Mouse (Mus musculus): ENCODE data around the gene Klk1b9.
"Not testable (repeated sequence)": the region's sequence is repeated elsewhere in the genome, so short reads cannot be mapped to it uniquely, and the experiment has no call there.

The Klk1b9 gene

DNA sequence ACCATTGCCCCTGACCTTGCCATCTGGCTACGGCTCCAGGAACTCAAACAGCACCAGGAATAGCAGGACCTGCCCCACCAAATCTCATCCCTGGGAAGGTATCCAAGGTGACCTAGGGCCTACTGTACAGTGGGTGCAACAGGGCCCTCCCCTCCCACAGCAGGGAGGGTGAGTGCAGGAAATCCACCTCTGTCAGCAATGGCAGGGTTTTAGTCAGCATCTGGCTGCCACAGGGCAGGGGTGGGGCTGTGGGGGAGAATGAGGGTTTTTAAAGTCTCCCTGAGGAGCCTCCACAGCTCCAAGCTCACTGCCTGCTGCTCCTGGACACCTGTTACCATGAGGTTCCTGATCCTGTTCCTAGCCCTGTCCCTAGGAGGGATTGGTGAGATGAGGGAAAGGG is at the start of gene Klk1b9:
TSS of gene Klk1b9 (plus strand) at position 301 of the 400 bp plus-strand sequence.
- DNase-seq (ENCODE audit: low spot score) = not testable (repeated sequence)

DNA sequence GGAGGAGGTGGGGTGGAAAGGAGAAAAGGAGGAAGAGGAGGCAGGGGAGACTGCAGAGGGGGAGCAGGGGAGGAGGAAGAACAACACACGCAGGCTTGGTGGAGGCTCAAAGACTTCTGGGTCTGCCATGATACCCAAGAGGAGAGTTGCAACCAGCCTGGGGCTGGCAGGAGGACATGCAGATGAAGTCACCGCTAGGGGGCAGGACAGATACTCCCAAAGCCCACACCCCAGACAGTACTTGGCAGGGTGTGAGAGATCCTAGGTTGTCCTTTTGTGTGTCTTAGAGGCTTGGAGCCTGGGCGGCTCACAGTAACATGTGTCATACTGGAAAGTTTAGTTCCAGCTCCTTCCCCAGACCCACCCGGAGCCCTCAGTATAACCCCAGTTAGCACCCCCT is 47.3 kb upstream of the Klk1b9 start:
- DNase-seq (ENCODE audit: low spot score) = no peak

DNA sequence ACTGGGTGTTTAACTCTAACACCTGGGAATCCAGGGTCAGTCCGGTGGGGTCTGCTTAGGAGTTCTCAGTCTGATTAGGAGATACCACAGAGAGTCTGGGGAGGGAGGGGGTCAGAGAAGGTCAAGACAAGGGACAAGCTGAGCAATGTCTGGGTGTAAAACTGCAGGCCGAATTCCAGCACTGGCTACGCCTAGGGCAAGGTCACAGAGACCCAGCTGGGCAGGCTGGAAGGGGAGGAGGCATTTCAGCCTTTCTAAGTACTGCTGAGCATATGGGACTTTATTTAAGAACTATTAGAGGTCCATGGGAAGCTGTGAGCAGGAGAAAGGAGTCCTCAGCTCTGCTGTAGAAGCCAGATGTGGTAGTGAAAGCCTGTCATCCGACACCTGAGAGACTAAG is 43.5 kb upstream of the Klk1b9 start:
- no peak for DNase-seq (ENCODE audit: low spot score)

DNA sequence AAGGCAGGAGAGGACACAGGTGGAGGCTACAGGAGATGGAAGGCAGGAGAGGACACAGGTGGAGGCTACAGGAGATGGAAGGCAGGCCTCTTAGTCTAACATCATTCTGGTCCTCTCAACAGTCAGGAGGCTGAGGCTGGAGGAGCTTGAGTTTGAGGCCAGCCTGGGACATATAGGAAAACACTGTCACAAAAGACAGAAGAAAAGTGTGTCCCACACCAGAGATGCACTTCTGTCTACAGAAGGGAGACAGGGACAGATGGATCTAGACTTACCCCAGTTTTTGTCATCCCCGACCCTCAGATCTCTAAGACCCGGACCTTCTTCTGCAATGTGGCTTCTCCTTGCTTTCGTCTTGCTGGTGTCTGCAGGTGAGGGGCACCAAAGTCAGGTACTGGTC is 42.4 kb upstream of the Klk1b9 start, which contains the start of gene Klk15:
TSS of gene Klk15 (plus strand) at position 301 of the 400 bp plus-strand sequence.
- no peak for DNase-seq (ENCODE audit: low spot score)

DNA sequence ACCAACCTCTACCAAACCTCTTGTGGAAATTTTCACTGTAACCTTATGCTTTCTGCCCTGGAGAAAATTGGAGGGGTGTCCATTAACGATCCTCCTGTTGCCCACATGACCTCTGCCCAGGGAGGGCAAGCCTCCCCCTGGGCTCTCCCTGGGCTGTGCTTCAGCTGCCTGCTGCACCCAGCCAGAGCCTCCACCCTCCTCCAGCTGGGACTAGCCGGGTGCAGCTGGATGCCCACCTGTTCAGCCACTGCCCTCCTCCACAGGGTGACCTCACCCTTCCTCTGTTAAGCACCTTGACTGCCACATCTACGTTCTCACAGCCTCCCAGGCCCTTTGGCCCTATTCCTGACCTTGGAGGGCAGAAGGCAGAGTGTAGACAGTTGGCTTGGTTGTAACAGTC is 41.1 kb upstream of the Klk1b9 start:
- no peak for DNase-seq (ENCODE audit: low spot score)

DNA sequence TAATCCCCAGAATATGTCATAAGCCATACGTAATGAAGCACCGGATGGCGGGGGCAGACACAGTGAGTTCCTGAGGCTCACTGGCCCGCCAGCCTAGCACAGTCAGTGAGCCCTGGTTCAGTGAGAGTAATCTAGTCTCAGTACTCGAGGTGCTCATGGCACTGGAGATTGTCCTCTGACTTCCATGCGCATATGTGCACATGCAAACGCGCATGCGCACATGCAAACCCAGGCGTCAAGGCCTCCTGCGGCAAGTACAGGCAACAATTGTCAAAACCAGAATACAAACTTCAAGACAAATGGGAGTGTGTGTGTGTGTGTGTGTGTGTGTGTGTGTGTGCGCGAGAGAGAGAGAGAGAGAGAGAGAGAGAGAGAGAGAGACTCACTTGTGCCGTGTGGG is 39.3 kb upstream of the Klk1b9 start:
- DNase-seq (ENCODE audit: low spot score) = no peak

DNA sequence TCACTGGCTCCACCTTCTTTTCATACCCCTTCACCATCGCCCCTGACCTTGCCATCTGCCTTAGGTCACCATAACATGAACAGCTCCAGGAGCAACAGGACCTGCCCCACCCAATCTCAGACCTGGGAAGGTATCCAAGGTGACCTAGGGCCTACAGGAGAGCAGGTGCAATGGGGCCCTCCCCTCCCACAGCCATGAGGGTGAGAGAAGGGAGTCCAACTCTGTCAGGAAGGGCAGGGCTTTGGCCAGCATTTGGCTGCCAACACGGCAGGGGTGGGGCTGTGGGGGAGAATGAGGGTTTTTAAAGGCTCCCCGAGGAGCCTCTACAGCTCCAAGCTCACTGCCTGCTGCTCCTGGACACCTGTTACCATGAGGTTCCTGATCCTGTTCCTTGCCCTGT is 33.6 kb upstream of the Klk1b9 start:
- not testable (repeated sequence) for DNase-seq (ENCODE audit: low spot score)

DNA sequence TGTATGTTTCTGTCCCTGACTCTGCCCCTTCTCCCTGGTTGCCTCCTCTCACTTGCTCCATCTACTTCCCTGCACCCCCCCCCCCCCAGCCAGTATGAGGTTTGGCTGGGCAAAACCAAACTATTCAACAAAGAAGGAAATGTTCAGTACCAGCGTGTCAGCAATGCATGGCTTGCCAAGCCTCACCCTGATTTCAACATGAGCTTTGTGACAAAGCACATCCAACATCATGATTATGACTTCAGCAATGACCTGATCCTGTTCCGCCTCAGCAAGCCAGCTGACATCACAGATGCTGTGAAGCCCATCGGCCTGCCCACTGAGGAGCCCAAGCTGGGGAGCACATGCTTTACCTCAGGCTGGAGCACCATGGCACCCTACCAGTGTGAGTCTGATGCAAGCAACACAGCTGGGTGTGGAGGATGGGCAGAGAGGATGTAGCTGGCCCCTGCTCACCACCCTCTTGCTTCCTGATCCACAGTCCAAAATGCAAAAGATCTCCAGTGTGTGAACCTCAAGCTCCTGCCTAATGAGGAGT is 31.1 kb upstream of the Klk1b9 start:
- no peak for DNase-seq (ENCODE audit: low spot score)

DNA sequence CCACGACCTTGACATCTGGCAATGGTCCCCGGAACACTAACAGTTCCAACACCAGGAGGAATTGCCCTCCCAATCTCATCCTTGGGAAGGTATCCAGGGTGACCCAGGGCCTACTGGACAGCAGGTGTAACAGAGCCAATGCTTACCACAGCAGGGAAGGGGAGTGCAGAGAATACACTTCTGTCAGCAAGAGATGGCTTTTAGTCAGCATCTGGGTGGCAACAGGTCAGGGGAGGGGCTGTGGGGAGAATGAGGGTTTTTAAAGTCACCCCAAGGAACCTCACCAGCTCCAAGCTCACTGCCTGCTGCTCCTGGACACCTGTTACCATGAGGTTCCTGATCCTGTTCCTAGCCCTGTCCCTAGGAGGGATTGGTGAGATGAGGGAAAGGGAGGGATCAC is 25.5 kb upstream of the Klk1b9 start, which contains the start of gene Klk1b8:
TSS of gene Klk1b8 (plus strand) at position 301 of the 400 bp plus-strand sequence.
- DNase-seq (ENCODE audit: low spot score) = no peak

DNA sequence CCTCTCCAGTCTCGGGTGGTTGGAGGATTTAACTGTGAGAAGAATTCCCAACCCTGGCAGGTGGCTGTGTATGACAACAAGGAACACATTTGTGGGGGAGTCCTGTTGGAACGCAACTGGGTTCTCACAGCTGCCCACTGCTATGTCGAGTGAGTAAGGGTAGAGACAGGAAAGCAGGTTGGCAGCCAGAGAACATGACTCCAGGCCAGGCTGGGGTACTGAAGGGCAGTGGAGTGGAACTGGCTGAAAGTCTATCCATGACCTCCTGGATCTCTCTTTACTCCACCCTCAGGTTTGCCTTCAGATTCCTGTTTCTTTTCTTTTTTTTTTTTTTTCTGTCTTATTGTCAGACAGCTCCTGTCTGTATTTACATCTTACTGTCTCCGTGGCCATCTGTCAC is 23.2 kb upstream of the Klk1b9 start:
- DNase-seq (ENCODE audit: low spot score) = no peak

DNA sequence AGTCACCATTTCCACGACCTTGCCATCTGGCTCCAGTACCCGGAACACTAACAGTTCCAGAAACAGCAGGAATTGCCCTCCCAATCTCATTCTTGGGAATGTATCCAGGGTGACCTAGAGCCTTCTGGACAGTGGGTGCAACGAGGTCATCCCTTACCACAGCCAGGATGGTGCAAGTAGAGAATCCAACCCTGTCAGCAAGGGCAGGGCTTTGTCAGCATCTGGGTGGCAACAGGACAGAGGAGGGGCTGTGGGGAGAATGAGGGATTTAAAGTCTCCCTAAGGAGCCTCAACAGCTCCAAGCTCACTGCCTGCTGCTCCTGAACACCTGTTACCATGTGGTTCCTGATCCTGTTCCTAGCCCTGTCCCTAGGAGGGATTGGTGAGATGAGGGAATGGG is 9.4 kb upstream of the Klk1b9 start, which contains the start of gene Klk1b1:
TSS of gene Klk1b1 (plus strand) at position 301 of the 400 bp plus-strand sequence.
- DNase-seq (ENCODE audit: low spot score) = no peak

DNA sequence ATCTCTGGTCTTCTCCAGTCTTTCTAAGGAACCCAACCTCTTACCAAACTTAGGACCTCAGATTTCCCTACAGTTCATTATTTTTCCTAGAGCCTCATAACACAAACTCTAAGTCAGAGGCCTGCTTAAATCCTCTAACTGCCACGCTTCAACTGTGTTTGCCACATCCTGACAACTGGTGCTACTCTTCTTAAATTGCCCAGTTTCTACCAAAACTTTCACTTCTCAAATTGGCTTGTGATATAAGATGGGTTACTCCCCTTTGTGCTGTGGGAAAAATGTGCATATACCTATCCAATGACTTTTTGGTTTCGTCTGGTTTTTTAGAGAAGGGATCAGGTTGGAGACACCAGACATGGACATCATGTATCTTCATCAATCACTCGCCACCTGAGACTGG is 8.8 kb upstream of the Klk1b9 start:
- DNase-seq (ENCODE audit: low spot score) = no peak

DNA sequence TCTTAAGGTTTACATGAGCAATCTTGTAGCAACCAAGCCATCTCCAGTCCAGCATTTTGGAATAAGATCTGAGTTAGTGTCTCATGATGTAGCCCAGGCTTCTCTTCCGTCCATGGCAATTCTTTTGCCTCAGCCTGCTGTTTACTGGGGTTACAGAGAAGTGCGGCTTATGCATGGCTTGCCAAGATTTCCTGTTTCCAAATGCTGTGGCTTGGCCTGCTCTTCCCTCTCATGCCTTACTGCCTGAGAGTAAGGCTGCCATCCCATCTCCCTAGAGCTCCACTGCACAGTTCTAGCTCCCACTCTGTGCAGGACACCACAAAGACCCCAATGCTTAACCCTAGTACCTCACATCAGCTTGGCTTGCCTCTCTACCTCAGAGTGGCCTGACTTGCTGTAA is 8.2 kb upstream of the Klk1b9 start:
- no peak for DNase-seq (ENCODE audit: low spot score)

DNA sequence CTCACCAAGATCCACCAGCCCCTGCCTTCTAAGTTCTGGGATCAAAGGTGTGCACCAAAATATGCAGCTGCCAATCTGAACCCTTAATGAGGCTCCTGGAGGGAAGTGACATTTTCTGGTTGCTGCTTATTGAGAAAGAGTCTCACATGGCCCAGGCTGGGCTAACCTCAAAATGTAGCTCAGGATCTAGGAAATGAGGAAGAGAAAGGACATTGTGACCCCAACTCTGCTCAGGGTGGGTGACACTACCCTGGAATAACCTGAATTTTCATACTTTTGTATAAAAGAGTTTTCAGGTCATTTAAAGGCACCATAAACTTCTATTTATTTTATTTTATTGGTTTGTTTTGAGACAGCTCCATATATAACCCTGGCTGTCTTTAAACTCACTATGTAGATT is 9.8 kb downstream of the Klk1b9 start:
- DNase-seq (ENCODE audit: low spot score) = no peak

DNA sequence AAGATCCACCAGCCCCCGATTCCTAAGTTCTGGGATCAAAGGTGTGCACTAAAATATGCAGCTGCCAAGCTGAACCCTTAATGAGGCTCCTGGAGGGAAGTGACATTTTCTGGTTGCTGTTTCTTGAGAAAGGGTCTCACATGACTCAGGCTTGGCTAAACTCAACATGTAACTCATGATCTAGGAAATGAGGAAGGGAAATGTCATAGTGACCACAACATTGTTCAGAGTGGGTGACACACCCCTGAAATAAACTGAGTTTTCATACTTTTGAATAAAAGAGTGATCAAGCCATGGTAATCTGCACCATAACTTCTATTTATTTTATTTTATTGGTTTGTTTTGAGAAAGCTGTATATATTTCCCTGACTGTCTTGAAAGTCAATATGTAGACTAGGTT is 19.0 kb downstream of the Klk1b9 start:
- DNase-seq (ENCODE audit: low spot score) = not testable (repeated sequence)

DNA sequence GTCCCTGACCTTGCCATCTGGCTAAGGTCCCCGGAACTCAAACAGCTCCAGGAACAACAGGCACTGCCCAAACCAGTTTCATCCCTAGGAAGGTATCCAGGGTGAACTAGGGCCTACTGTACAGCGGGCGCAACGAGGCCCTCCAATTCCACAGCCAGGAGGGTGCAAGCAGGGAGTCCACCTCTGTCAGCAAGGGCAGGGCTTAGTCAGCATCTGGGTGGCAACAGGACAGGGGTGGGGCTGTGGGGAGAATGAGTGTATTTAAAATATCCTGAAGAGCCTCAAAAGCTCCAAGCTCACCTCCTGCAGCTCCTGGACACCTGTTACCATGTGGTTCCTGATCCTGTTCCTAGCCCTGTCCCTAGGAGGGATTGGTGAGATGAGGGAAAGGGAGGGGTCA is 19.7 kb downstream of the Klk1b9 start, which contains the start of gene Klk1b11:
TSS of gene Klk1b11 (plus strand) at position 301 of the 400 bp plus-strand sequence.
- not testable (repeated sequence) for DNase-seq (ENCODE audit: low spot score)

DNA sequence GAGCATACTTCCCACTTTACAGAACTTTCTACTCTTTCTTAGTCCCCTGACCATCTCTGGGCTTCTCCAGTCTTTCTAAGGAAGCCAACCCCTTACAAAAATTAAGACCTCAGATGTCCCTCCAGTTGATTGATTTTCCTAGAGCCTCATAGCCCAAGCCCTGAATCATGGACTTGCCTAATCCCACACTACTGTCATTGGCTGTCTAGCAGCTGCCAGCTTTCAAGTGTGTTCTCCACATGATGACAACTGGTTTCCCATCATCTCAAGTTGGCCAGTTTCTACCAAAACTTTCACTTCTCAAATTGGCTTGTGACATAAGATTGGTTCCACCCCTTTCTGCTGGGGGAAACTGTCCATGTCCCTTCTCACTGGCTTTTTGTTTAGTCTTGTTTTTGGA is 29.0 kb downstream of the Klk1b9 start:
- DNase-seq (ENCODE audit: low spot score) = no peak

DNA sequence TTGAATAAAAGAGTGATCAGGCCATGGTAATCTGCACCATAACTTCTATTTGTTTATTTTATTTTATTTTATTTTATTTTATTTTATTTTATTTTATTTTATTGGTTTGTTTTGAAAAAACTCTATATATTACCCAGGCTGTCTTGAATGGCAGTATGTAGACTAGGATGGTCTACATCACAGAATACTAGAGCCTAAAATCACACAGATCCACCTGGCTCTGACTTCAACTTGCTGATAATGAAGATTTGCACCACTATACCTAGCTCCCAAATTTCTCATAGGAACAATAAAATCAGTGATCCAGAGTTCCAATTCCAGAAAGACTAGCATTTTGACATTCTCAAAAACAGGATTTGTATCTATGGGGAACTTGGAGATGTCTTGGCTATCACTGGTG is 36.0 kb downstream of the Klk1b9 start, which contains the start of gene Klk1b26:
TSS of gene Klk1b26 (plus strand) at position 301 of the 400 bp plus-strand sequence.
- DNase-seq (ENCODE audit: low spot score) = not testable (repeated sequence)

DNA sequence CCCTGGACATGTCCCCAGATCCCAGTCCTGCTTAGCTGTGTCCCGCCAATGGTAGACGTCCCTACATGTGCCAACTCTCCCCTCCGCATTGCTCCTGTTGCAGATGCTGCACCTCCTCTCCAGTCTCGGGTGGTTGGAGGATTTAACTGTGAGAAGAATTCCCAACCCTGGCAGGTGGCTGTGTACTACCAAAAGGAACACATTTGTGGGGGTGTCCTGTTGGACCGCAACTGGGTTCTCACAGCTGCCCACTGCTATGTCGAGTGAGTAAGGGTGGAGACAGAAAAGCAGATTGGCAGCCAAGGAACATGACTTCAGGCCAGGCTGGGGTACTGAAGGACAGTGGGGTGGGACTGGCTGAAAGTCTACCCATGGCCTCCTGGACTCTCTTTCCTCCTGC is 38.8 kb downstream of the Klk1b9 start:
- DNase-seq (ENCODE audit: low spot score) = not testable (repeated sequence)

DNA sequence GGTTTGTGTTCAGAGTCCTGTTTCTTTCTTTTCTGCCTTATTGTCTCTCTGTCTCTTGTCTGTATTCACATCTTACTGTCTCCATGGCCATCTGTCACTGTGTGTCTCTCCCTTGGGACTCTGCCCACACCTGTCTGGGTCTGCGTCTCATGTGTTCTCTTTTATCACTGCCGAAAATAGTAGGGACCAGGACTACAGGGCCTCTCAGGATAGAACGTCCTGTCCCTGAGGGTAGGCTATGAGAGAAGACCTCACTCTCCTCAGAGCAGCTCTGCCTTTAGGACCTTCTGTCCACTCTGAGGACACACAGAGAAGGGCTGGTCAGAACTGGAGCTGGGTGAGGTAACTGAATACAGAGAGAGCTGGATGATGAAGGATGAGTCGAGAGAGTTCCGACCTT is 39.2 kb downstream of the Klk1b9 start:
- DNase-seq (ENCODE audit: low spot score) = no peak
